Mouse (Mus musculus): ENCODE results near the gene Cckar.
"Not testable (repeated sequence)": the region's sequence is repeated elsewhere in the genome, so short reads cannot be mapped to it uniquely, and the experiment has no call there.

Cckar gene

GRCm38 (mm10) chr5:53707235-53708177, at the start of gene Cckar:
TSS of gene Cckar (minus strand) at chr5:53707705.
- no peak for DNase-seq

- DNase-seq: no peak
Observed at GRCm38 (mm10) chr5:53744061-53744460, 36.6 kb upstream of the Cckar start.

GRCm38 (mm10) chr5:53732933-53733332, 25.4 kb upstream of the Cckar start:
- no peak for DNase-seq

GRCm38 (mm10) chr5:53727606-53728005, 20.1 kb upstream of the Cckar start:
- no peak for DNase-seq

GRCm38 (mm10) chr5:53726011-53726410, 18.5 kb upstream of the Cckar start:
- no peak for DNase-seq

- no peak for DNase-seq
Observed at GRCm38 (mm10) chr5:53716462-53716861, 9.0 kb upstream of the Cckar start.

GRCm38 (mm10) chr5:53711277-53711676, 3.8 kb upstream of the Cckar start:
- no peak for DNase-seq

- DNase-seq: no peak
Observed at GRCm38 (mm10) chr5:53708191-53708590, 686 bp upstream of the Cckar start.

- DNase-seq: no peak
Observed at GRCm38 (mm10) chr5:53702686-53703085, 4.8 kb downstream of the Cckar start.

GRCm38 (mm10) chr5:53697794-53698193, 9.7 kb downstream of the Cckar start:
- no peak for DNase-seq

GRCm38 (mm10) chr5:53696701-53697100, 10.8 kb downstream of the Cckar start:
- DNase-seq: no peak

- no peak for DNase-seq
Observed at GRCm38 (mm10) chr5:53692662-53693061, 14.8 kb downstream of the Cckar start.

GRCm38 (mm10) chr5:53692100-53692499, 15.4 kb downstream of the Cckar start:
- no peak for DNase-seq

GRCm38 (mm10) chr5:53691577-53691976, 15.9 kb downstream of the Cckar start:
- DNase-seq: no peak

GRCm38 (mm10) chr5:53688326-53688725, 19.2 kb downstream of the Cckar start:
- DNase-seq: no peak

- DNase-seq: no peak
Observed at GRCm38 (mm10) chr5:53686379-53686778, 21.1 kb downstream of the Cckar start.

GRCm38 (mm10) chr5:53685623-53686022, 21.9 kb downstream of the Cckar start:
- no peak for DNase-seq

- no peak for DNase-seq
Observed at GRCm38 (mm10) chr5:53684417-53684816, 23.1 kb downstream of the Cckar start.

GRCm38 (mm10) chr5:53683916-53684315, 23.6 kb downstream of the Cckar start:
- no peak for DNase-seq

- no peak for DNase-seq
Observed at GRCm38 (mm10) chr5:53679651-53680050, 27.9 kb downstream of the Cckar start.

- DNase-seq: no peak
Observed at GRCm38 (mm10) chr5:53678036-53678767, 29.3 kb downstream of the Cckar start.

GRCm38 (mm10) chr5:53676671-53677070, 30.8 kb downstream of the Cckar start:
- no peak for DNase-seq

GRCm38 (mm10) chr5:53673493-53674150, 33.9 kb downstream of the Cckar start:
- not testable (repeated sequence) for DNase-seq
